ENCODE assay signal across 22 mouse cellular contexts in genomic region chr6:36313586-36313985, GRCm38 (mm10).
DNase-seq lines count a peak whose midpoint lies in the region; ATAC-seq and TF ChIP-seq lines count a peak whose summit lies in the region.
"Had no signal": no experiment of that assay in that cellular context is flagged by ENCODE, and none has a peak within 500 bp of the region (broad histone marks: within the 10 kb centered on the region; RNA-seq: fewer than 3 reads in every experiment).

No protein-coding gene starts in this region.

- no peak overlapping the region for H3K27ac ChIP-seq in hindbrain, postnatal 0 days
- H3K27ac ChIP-seq in hindbrain, embryonic 16.5 days (ENCODE audit: low read depth, low read length): no peak overlapping the region
- H3K27ac ChIP-seq in midbrain, embryonic 14.5 days (replicated peaks; ENCODE audit: low read depth, low read length): no peak overlapping the region
- no peak overlapping the region for H3K27ac ChIP-seq in midbrain, embryonic 15.5 days
- H3K27ac ChIP-seq: forebrain, embryonic 10.5 days; forebrain, embryonic 13.5 days; heart, adult 2 months; heart, embryonic 10.5 days; heart, embryonic 13.5 days; hindbrain, embryonic 14.5 days; intestine, embryonic 15.5 days had no signal

- 50% methylated on average over 1 of the region's 1 CpGs for WGBS in hindbrain, postnatal 0 days
- 45% methylated on average over 1 of the region's 1 CpGs for WGBS in hindbrain, embryonic 16.5 days
- WGBS in midbrain, embryonic 14.5 days: 53% methylated on average over 1 of the region's 1 CpGs
- WGBS in midbrain, embryonic 15.5 days: 45% methylated on average over 1 of the region's 1 CpGs

- H3K36me3 ChIP-seq in hindbrain, postnatal 0 days (ENCODE audit: insufficient read depth, low read length): no peaks in the 10 kb centered on the region
- H3K36me3 ChIP-seq in hindbrain, embryonic 16.5 days (ENCODE audit: control insufficient read depth, insufficient read depth, low read length): no peaks in the 10 kb centered on the region
- H3K36me3 ChIP-seq in midbrain, embryonic 14.5 days (ENCODE audit: control insufficient read depth, insufficient read depth, low read length): no peaks in the 10 kb centered on the region
- H3K36me3 ChIP-seq in midbrain, embryonic 15.5 days (replicated peaks): no peaks in the 10 kb centered on the region
- H3K36me3 ChIP-seq: forebrain, embryonic 10.5 days; heart, embryonic 10.5 days; heart, embryonic 13.5 days; intestine, embryonic 15.5 days had no signal

- peak; percentile 81 to 82 for DNase-seq in cerebellum, postnatal 10 days
- DNase-seq in cerebellum, adult 11-12 months: no peak
- peak; percentile 23 for DNase-seq in hindbrain, postnatal 0 days (ENCODE audit: low spot score)
- DNase-seq in midbrain, embryonic 14.5 days: peak; percentile 11
- no peak for DNase-seq in adrenal gland, adult 8-10 months
- DNase-seq: adrenal gland, postnatal 14 days; cerebellum, adult 2 months; cerebellum, adult 9-11 months; gastrocnemius, postnatal 10 days; gastrocnemius, postnatal 36 days; heart, adult 2 months; heart, postnatal 14 days; heart, postnatal 4 days had no signal

- no peaks in the 10 kb centered on the region for H3K27me3 ChIP-seq in hindbrain, postnatal 0 days (ENCODE audit: insufficient read depth, low read length)
- H3K27me3 ChIP-seq in hindbrain, embryonic 16.5 days (replicated peaks; ENCODE audit: control insufficient read depth, insufficient read depth, low read length): no peaks in the 10 kb centered on the region
- no peaks in the 10 kb centered on the region for H3K27me3 ChIP-seq in midbrain, embryonic 14.5 days (ENCODE audit: control insufficient read depth, insufficient read depth, low read length)
- no peaks in the 10 kb centered on the region for H3K27me3 ChIP-seq in midbrain, embryonic 15.5 days (replicated peaks)
- H3K27me3 ChIP-seq: forebrain, embryonic 13.5 days; heart, embryonic 13.5 days; intestine, embryonic 15.5 days; Patski had no signal

- H3K4me2 ChIP-seq in hindbrain, postnatal 0 days (ENCODE audit: low read depth, low read length): no peak overlapping the region
- H3K4me2 ChIP-seq in hindbrain, embryonic 16.5 days (ENCODE audit: low read length): no peak overlapping the region
- H3K4me2 ChIP-seq in midbrain, embryonic 14.5 days (ENCODE audit: low read length): no peak overlapping the region
- H3K4me2 ChIP-seq in midbrain, embryonic 15.5 days: no peak overlapping the region
- H3K4me2 ChIP-seq: forebrain, embryonic 13.5 days; heart, embryonic 13.5 days; hindbrain, embryonic 14.5 days; intestine, embryonic 15.5 days had no signal

- H3K9ac ChIP-seq in hindbrain, postnatal 0 days (replicated peaks; ENCODE audit: low read length): no peak overlapping the region
- H3K9ac ChIP-seq in hindbrain, embryonic 16.5 days (ENCODE audit: low read depth, low read length): no peak overlapping the region
- H3K9ac ChIP-seq in midbrain, embryonic 14.5 days (replicated peaks; ENCODE audit: low read length): no peak overlapping the region
- H3K9ac ChIP-seq in midbrain, embryonic 15.5 days: no peak overlapping the region
- H3K9ac ChIP-seq: forebrain, embryonic 13.5 days; heart, embryonic 13.5 days; hindbrain, embryonic 14.5 days; intestine, embryonic 15.5 days had no signal

- no peak overlapping the region for H3K4me3 ChIP-seq in hindbrain, postnatal 0 days (ENCODE audit: low read length)
- no peak overlapping the region for H3K4me3 ChIP-seq in hindbrain, embryonic 16.5 days (ENCODE audit: low read length)
- no peak overlapping the region for H3K4me3 ChIP-seq in midbrain, embryonic 14.5 days (replicated peaks; ENCODE audit: low read depth, low read length)
- no peak overlapping the region for H3K4me3 ChIP-seq in midbrain, embryonic 15.5 days
- H3K4me3 ChIP-seq: forebrain, embryonic 10.5 days; forebrain, embryonic 13.5 days; heart, adult 2 months; heart, embryonic 10.5 days; heart, embryonic 13.5 days; intestine, embryonic 15.5 days had no signal

- no peaks in the 10 kb centered on the region for H3K4me1 ChIP-seq in hindbrain, postnatal 0 days (ENCODE audit: insufficient read depth, low read length)
- no peaks in the 10 kb centered on the region for H3K4me1 ChIP-seq in hindbrain, embryonic 16.5 days (ENCODE audit: control insufficient read depth, insufficient read depth, low read depth, low read length)
- H3K4me1 ChIP-seq in midbrain, embryonic 14.5 days (ENCODE audit: control insufficient read depth, insufficient read depth, low read length): no peaks in the 10 kb centered on the region
- H3K4me1 ChIP-seq in midbrain, embryonic 15.5 days: no peaks in the 10 kb centered on the region
- H3K4me1 ChIP-seq: forebrain, embryonic 10.5 days; forebrain, embryonic 13.5 days; heart, embryonic 10.5 days; heart, embryonic 13.5 days; intestine, embryonic 15.5 days had no signal

- H3K9me3 ChIP-seq in hindbrain, postnatal 0 days (ENCODE audit: low read length): no peaks in the 10 kb centered on the region
- H3K9me3 ChIP-seq in hindbrain, embryonic 16.5 days (ENCODE audit: control insufficient read depth, low read length): no peaks in the 10 kb centered on the region
- no peaks in the 10 kb centered on the region for H3K9me3 ChIP-seq in midbrain, embryonic 14.5 days (ENCODE audit: control insufficient read depth, low read length)
- H3K9me3 ChIP-seq in midbrain, embryonic 15.5 days: no peaks in the 10 kb centered on the region
- H3K9me3 ChIP-seq: forebrain, embryonic 10.5 days; forebrain, embryonic 13.5 days; heart, embryonic 10.5 days; heart, embryonic 13.5 days; intestine, embryonic 15.5 days had no signal

- no peak for TF ChIP-seq CTCF in hindbrain, postnatal 0 days (IDR thresholded peaks at IDR 0.05; ENCODE audit: low read depth)

- ATAC-seq in hindbrain, postnatal 0 days: no peak
- no peak for ATAC-seq in hindbrain, embryonic 16.5 days
- ATAC-seq in midbrain, embryonic 14.5 days (ENCODE audit: low FRiP score, low TSS enrichment): no peak
- no peak for ATAC-seq in midbrain, embryonic 15.5 days (replicated peaks)
- ATAC-seq: forebrain, embryonic 13.5 days; intestine, embryonic 15.5 days; Patski had no signal

Comparison
In these comparisons a context has a peak if more than half of its experiments do, and no peak if none do; other contexts are left out.
1. DNase-seq: peak in cerebellum, postnatal 10 days (2 of 2), hindbrain, postnatal 0 days (single experiment) and midbrain, embryonic 14.5 days (single experiment); none in cerebellum, adult 11-12 months (single experiment) and adrenal gland, adult 8-10 months (single experiment).